Mouse (Mus musculus) liver, embryonic 15.5 days (tissue): Measurements from ENCODE around the gene Cyp2d22. TPM values are rescaled to one million over a fixed set of nuclear protein-coding genes. Genes with fewer than 3 reads are reported as not detected.

Experiments
- ATAC-seq: fragments of 200-750 bp; cut with Nextera tagmentation; 2 replicates; pipeline ENCODE4 v1.8.0; 2017; ENCODE audit warnings: moderate number of reproducible peaks, mild to moderate bottlenecking, moderate library complexity; ENCODE audit not compliant: insufficient read depth
- H3K27ac ChIP-seq: fragments of 300-500 bp; sonication (generic); replicated peaks from 2 replicates; pipeline ENCODE4 v1.5.1; 2015; ENCODE audit warnings: mild to moderate bottlenecking, inconsistent platforms
- H3K27me3 ChIP-seq: fragments of 300-500 bp; sonication (generic); 2 replicates; pipeline ENCODE4 v1.6.1; 2015; ENCODE audit warnings: mild to moderate bottlenecking, inconsistent platforms
- H3K36me3 ChIP-seq: fragments of 300-500 bp; sonication (generic); replicated peaks from 2 replicates; pipeline ENCODE4 v1.6.1; 2015; ENCODE audit warnings: moderate library complexity, mild to moderate bottlenecking, inconsistent platforms
- H3K4me1 ChIP-seq: fragments of 300-500 bp; sonication (generic); replicated peaks from 2 replicates; pipeline ENCODE4 v1.6.1; 2015; ENCODE audit warnings: inconsistent platforms
- H3K4me2 ChIP-seq: fragments of 300-500 bp; sonication (generic); 2 replicates; pipeline ENCODE4 v1.6.1; 2015; ENCODE audit warnings: moderate library complexity, mild to moderate bottlenecking, inconsistent platforms
- H3K4me3 ChIP-seq: fragments of 300-500 bp; sonication (generic); replicated peaks from 2 replicates; pipeline ENCODE4 v1.5.1; 2015; ENCODE audit warnings: mild to moderate bottlenecking, inconsistent platforms
- H3K9ac ChIP-seq: fragments of 300-500 bp; sonication (generic); 2 replicates; pipeline ENCODE4 v1.6.1; 2015; ENCODE audit warnings: moderate library complexity, mild to moderate bottlenecking, inconsistent platforms
- H3K9me3 ChIP-seq: fragments of 300-500 bp; sonication (generic); replicated peaks from 2 replicates; pipeline ENCODE4 v1.6.1; 2016; ENCODE audit warnings: inconsistent platforms
- WGBS: fragments of 180-500 bp; shearing (Covaris S2); methylation state at CpG from one replicate; pipeline ENCODE4 v1.1.7; 2015; ENCODE audit warnings: mixed read lengths; ENCODE audit not compliant: insufficient replicate concordance; 5-methylcytosine and 5-hydroxymethylcytosine counted together
- polyA plus RNA-seq: library from polyadenylated mRNA; unstranded; fragments of >200 nt; fragmentation: Nextera tagmentation; extraction: Ambion mirVana; gene quantifications from 2 replicates; pipeline ENCODE4 v1.2.1, GENCODE M21; 2015

Cyp2d22 gene
- polyA plus RNA-seq, 1 experiment from 2014 or later, result 19.1 TPM

DNA sequence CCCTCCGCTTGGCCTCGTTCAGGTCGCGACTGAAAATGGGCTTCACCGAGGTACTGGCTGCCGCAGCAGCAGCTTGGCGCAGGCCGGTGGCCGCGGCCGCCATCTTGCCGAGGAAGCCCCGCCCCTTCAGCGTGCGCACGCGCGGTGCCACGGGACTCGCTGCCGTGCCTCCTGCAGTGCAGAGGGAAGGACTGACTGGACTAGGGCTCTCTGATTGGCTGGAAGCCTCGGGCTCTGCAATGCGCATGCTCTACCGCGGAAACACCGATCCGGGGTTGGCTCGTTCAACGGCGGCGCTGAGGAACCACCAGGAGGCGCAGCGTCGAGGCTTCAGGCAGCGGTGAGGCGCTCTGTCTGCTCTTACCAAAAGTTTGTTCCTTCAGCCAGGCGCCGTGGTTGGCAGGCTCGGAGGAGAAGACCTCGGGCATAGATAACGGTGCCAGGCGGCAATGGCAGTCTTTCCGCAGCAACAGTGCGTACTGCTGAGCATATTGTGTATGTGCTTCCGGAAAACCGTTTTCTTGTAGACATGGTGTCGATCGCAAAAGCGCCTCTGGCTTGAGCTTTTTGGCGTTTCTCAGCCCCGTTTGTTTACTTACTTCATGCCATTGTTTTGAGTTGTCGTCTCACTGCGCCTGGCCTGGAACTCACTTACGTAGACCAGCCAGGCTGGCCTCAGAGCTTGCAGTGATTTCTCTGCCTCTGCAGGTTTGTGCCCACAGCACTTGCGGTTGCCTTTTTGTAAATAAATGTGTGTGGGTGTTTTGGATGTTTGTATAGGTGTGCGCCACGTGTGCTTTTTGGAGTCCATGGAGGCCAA, 25.7 kb downstream of the Cyp2d22 start, which contains the start of gene Ndufa6:
Gene Ndufa6 (minus strand): TSS at position 197 of the 820 bp plus-strand sequence.
- Histone ChIP-seq H3K4me2 (peak within 1 kb of the TSS; percentile 88), H3K27ac (peak within 1 kb of the TSS; percentile 94), H3K36me3 (peaks cover 18% of the 10 kb centered on the region), H3K9ac (peak within 1 kb of the TSS; percentile 95), H3K27me3 (no peaks in the 10 kb centered on the region), H3K9me3 (no peaks in the 10 kb centered on the region), H3K4me1 (peaks cover 65% of the 10 kb centered on the region), H3K4me3 (peak within 1 kb of the TSS; percentile 83)
- ATAC-seq, result peak; percentile 98
- WGBS, result 2% methylated on average over 57 of the region's 57 CpGs

DNA sequence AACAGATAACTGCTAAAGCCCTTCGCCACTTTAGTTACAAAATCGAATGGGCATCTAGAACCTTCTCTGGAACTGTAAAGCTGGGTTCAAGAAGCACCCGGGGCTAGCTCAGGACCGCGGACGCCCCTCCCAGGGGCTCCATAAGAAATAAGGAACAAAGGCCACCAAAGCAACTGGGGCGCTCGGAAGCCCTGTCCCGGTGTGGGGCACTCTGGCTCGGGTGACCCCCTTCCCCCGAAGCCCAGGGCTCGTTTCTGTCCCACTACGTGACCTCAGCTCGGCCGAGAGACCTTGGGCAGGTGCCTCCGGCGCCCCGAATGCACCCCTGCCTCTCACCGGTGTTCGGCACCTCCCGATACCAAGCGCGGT, 26.3 kb downstream of the Cyp2d22 start:
- peak overlapping the region; percentile 88 for H3K4me2 ChIP-seq
- peak; percentile 21 for ATAC-seq
- H3K9ac ChIP-seq, result peak overlapping the region; percentile 95
- peak overlapping the region; percentile 83 for H3K4me3 ChIP-seq
- peaks cover 67% of the 10 kb centered on the region for H3K4me1 ChIP-seq
- no peaks in the 10 kb centered on the region for H3K27me3 ChIP-seq
- 0% methylated on average over 23 of the region's 23 CpGs for WGBS
- peaks cover 24% of the 10 kb centered on the region for H3K36me3 ChIP-seq
- peak overlapping the region; percentile 94 for H3K27ac ChIP-seq
- H3K9me3 ChIP-seq, result no peaks in the 10 kb centered on the region

DNA sequence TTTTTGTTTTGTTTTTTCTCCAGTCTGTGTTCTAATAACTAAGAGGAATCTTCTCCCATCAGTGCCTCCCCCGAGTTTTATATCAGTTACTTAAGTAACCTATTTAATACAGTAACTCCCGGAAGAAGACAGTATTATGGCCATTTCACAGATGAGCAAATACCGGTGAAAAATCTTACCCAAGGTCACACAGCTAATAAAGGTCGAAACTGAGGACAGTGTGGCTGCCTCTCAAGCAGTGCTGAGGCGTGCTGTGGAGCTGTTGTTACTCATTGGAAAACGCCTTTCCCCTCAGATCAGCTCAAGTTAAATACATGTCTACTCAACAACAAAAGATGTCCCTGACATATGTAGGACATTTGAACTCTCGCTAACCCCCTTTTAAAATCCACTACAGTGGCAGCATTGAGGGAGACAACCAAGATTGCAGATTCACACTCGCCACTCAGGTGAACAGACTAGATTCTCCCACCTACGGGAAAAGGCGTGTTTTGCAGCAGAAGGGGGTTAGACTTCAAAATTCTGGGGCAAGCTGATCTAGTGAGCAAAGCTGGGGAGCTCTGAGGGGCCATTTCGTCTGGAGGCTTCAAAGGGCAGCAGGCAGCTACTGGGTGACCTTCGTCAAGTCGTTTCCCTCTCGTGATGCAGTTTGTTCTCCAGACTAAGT, 26.8 kb downstream of the Cyp2d22 start:
- WGBS, result 14% methylated on average over 14 of the region's 14 CpGs
- Histone ChIP-seq H3K9me3 (no peaks in the 10 kb centered on the region), H3K4me1 (peaks cover 68% of the 10 kb centered on the region), H3K27me3 (no peaks in the 10 kb centered on the region), H3K27ac (peak overlapping the region; percentile 94), H3K9ac (peak overlapping the region; percentile 95), H3K4me2 (peak overlapping the region; percentile 88), H3K4me3 (peak overlapping the region; percentile 83), H3K36me3 (peaks cover 30% of the 10 kb centered on the region)
- ATAC-seq, result no peak

DNA sequence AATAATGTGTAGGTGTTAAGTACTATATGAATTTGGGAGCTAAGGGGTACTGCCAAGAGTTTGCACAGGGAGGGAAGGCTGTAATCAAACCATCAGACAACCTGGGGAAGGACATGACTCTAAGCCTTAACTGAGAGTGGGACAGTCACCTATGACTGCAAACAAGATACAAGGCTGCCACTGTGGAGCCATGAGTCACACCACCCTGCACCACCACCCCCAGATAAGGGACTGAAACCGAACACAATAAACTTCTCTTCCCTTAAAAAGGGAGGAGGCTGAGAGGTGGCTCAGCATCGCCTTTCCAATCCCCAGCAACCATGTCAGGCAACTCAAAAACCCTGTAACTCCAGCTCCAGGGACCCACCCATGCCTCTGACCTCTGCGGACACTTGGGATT, 28.6 kb downstream of the Cyp2d22 start:
- ATAC-seq, result no peak
- H3K27ac ChIP-seq, result peak overlapping the region; percentile 77
- WGBS, result 21% methylated on average over 3 of the region's 3 CpGs
- peaks cover 85% of the 10 kb centered on the region for H3K4me1 ChIP-seq
- peaks cover 40% of the 10 kb centered on the region for H3K36me3 ChIP-seq
- H3K9ac ChIP-seq, result peak overlapping the region; percentile 39; the same call in 1 of the 2 replicates
- H3K9me3 ChIP-seq, result no peaks in the 10 kb centered on the region
- H3K4me3 ChIP-seq, result peak overlapping the region; percentile 83
- peak overlapping the region; percentile 88 for H3K4me2 ChIP-seq
- H3K27me3 ChIP-seq, result no peaks in the 10 kb centered on the region

DNA sequence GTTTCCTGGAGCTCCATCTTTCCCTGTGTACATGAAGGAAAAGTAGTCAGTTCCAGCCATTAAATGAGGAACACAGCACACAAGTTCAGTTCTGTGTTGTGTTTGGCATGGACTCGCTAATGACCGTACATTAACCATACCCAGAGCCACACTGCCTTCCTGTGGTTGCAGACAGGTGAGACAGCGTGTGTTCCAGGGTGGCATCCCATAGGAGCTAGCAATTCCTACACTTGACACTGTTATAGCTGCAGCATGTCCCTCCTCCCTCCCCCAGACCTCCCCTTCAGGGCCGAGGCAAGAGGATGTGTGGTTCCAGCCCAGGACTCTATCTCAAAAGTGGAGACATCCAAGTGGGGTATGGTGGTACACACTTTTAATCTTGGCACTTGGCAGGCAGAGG, 29.7 kb downstream of the Cyp2d22 start:
- 88% methylated on average over 4 of the region's 4 CpGs for WGBS
- H3K9ac ChIP-seq, result no peak overlapping the region; the same call in 1 of the 2 replicates
- peaks cover 81% of the 10 kb centered on the region for H3K4me1 ChIP-seq
- peaks cover 40% of the 10 kb centered on the region for H3K36me3 ChIP-seq
- H3K9me3 ChIP-seq, result no peaks in the 10 kb centered on the region
- H3K27ac ChIP-seq, result peak overlapping the region; percentile 77
- H3K27me3 ChIP-seq, result no peaks in the 10 kb centered on the region
- ATAC-seq, result no peak
- H3K4me2 ChIP-seq, result no peak overlapping the region
- no peak overlapping the region for H3K4me3 ChIP-seq

DNA sequence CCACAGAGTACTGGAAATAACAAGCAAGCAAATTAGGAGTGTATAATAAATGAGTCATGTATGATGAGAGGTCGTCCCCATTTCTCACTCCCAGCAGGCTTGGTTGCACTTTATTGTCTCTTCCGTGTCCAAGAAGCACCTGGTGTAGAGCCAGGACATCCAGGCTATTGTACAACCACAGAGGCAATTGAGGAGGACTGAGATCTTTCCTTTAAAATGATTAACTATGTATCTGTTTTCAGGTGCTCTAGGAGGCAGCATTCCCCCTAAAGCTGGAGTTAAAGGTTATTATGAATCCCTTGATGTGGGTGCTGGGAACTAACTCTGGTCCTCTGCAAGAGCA, 31.1 kb downstream of the Cyp2d22 start:
- no peak overlapping the region for H3K4me2 ChIP-seq
- no peaks in the 10 kb centered on the region for H3K27me3 ChIP-seq
- H3K27ac ChIP-seq, result peak overlapping the region; percentile 77
- WGBS, result 82% methylated on average over 2 of the region's 2 CpGs
- no peak overlapping the region for H3K9ac ChIP-seq
- peaks cover 54% of the 10 kb centered on the region for H3K36me3 ChIP-seq
- peaks cover 85% of the 10 kb centered on the region for H3K4me1 ChIP-seq
- no peak overlapping the region for H3K4me3 ChIP-seq
- H3K9me3 ChIP-seq, result no peaks in the 10 kb centered on the region
- ATAC-seq, result no peak

DNA sequence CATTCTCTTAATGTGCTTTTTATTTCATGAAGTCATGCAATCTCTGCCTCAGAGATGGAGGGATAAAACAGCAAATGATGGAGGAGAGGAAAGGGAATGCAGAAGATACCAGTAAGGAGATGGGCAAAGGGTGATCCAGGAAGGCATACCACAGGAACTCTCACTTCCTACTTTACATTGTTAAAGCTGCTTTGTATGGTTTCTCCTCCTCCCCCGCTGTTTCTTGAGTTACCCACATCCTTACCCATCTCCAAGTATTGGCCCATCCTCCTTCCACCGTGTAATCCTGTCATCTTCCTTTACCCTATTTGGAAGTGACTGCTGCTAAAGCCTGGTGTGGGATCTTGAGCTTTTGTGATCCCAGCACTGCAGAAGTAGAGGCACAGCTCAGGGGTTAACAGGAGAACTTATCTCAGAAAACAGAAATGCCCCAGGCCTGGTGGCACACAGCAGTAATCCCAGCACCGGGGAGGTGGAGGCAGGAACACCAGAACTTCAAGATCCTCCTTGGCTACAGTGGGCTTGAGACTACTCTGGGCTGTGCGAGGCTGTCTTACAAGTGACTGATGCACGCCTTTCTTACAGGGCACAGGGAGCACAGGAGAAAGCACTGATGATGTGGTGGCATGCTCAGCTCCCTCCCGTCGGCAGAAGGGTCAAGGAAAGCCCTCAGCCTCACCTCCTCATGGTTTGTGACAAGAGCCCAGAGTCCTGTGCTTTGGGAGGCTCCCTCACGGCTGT, 31.6 kb downstream of the Cyp2d22 start:
- H3K9ac ChIP-seq, result no peak overlapping the region
- peak overlapping the region; percentile 77 for H3K27ac ChIP-seq
- H3K27me3 ChIP-seq, result no peaks in the 10 kb centered on the region
- ATAC-seq, result no peak
- 71% methylated on average over 8 of the region's 8 CpGs for WGBS
- H3K4me3 ChIP-seq, result no peak overlapping the region
- no peaks in the 10 kb centered on the region for H3K9me3 ChIP-seq
- peaks cover 60% of the 10 kb centered on the region for H3K36me3 ChIP-seq
- H3K4me1 ChIP-seq, result peaks cover 90% of the 10 kb centered on the region
- peak overlapping the region; percentile 84 for H3K4me2 ChIP-seq

DNA sequence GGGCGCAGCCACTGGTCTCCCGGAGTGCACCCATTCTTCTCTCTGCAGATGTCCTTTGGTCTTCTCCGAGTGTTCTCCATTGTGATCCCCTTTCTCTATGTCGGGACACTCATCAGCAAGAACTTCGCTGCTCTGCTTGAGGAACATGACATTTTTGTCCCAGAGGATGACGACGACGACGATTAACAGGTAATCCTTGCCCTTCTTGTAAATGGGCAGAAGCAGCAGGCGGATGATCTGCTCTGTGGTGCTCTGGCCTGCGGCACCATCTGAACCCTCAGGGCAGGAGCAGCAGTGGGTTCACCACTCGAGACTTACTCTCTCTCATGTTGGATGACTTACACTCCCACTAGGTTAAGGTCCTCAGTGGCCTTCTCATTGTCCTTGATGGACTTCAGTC, 32.2 kb downstream of the Cyp2d22 start:
- Histone ChIP-seq H3K4me3 (peak overlapping the region; percentile 82), H3K27ac (peak overlapping the region; percentile 77), H3K9me3 (no peaks in the 10 kb centered on the region), H3K4me1 (peaks cover 92% of the 10 kb centered on the region), H3K27me3 (no peaks in the 10 kb centered on the region), H3K36me3 (peaks cover 65% of the 10 kb centered on the region), H3K9ac (0 out of 2 replicates have a peak overlapping the region, but pooled peaks have one; percentile 77), H3K4me2 (peak overlapping the region; percentile 84)
- WGBS, result 89% methylated on average over 12 of the region's 12 CpGs
- no peak for ATAC-seq

DNA sequence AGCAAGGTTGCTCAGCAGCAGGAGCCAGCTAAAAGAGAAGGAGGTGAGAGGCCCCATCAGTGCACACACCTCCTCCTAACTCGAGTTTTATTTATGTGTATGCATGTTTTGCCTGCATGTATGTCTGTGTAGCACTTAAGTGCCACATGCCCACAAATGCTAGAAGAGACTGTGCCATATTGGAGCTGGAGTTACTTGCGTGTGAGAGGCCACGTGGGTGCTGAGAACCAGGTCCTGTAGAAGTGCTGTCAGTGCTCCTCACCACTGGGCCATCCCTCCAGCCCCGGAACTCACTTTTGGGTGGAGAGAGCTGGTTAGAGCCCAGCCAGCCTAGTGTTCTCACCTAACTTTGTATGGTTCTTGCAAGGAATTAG, 32.8 kb downstream of the Cyp2d22 start:
- no peak for ATAC-seq
- Histone ChIP-seq H3K27me3 (no peaks in the 10 kb centered on the region), H3K9ac (peak overlapping the region; percentile 77), H3K4me1 (peaks cover 92% of the 10 kb centered on the region), H3K27ac (peak overlapping the region; percentile 96), H3K36me3 (peaks cover 65% of the 10 kb centered on the region), H3K4me3 (peak overlapping the region; percentile 82), H3K9me3 (no peaks in the 10 kb centered on the region), H3K4me2 (peak overlapping the region; percentile 84)
- 60% methylated on average over 4 of the region's 4 CpGs for WGBS

DNA sequence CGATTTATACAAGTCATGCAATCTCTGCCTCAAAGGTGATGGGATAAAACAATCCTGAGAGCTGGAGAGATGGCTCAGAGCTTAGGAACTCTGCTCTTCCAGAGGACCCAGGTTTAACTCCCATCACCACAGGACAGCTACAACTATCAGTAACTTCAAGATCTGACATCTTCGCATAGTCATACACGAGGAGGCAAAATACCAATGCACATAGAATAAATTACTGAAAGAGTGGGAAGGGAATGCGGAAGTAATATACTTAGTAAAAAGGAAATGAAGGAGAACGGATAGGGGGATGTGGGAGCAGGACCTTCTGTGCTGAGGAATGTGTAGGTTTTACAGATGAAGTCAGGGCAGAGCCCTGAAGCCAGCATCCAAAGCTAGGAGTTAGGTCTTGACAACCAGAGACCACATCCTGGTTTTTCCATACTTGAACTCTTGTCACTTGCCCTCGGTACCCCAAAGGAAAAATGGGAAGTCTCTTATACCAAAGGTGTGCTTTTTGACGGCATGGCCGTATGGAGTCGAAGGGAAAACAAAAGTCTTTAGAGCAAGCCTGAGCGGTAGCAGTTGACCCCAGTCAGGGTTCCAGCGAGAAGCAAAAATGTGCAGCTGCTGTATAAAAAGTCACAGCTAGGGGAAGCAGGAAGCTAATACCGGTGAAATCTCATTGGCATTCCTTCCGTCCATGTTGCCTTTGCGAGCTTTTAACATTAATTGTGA, 33.3 kb downstream of the Cyp2d22 start:
- H3K36me3 ChIP-seq, result peaks cover 65% of the 10 kb centered on the region
- peak overlapping the region; percentile 77 for H3K9ac ChIP-seq
- H3K4me2 ChIP-seq, result peak overlapping the region; percentile 84
- no peak for ATAC-seq
- H3K4me3 ChIP-seq, result peak overlapping the region; percentile 82
- H3K27ac ChIP-seq, result peak overlapping the region; percentile 96
- peaks cover 90% of the 10 kb centered on the region for H3K4me1 ChIP-seq
- no peaks in the 10 kb centered on the region for H3K27me3 ChIP-seq
- no peaks in the 10 kb centered on the region for H3K9me3 ChIP-seq
- WGBS, result 35% methylated on average over 14 of the region's 14 CpGs
